Mouse (Mus musculus): ENCODE data around the gene Dkk3.

GRCm38 (mm10) chr7:112176627-112177026, 17.8 kb upstream of the Dkk3 start:
- TF ChIP-seq POLR2A (IDR thresholded peaks at IDR 0.05; ENCODE audit: low read depth, low read length) (no peak), CTCF (IDR thresholded peaks at IDR 0.05; ENCODE audit: extremely low read depth, insufficient read length, insufficient replicate concordance, low read depth, low read length) (no peak)

Data from small intestine, adult 2 months (tissue).